Comparison of ENCODE assay signal across 22 mouse cellular contexts in genomic region chr2:160383418-160383817, GRCm38 (mm10). TPM values are rescaled to one million over a fixed set of nuclear protein-coding genes. Genes with fewer than 3 reads are reported as not detected.
"Had no signal": no experiment of that assay in that cellular context is flagged by ENCODE, and none has a peak within 500 bp of the region (broad histone marks: within the 10 kb centered on the region; RNA-seq: fewer than 3 reads in every experiment).

No protein-coding gene starts in this region.

- H3K4me2 ChIP-seq: lung, embryonic 14.5 days; midbrain, embryonic 12.5 days; neural tube, embryonic 13.5 days; neural tube, embryonic 15.5 days had no signal

- H3K27ac ChIP-seq: midbrain, embryonic 10.5 days; midbrain, embryonic 12.5 days; neural tube, embryonic 13.5 days; neural tube, embryonic 15.5 days had no signal

- H3K9ac ChIP-seq: lung, embryonic 14.5 days; midbrain, embryonic 12.5 days; neural tube, embryonic 13.5 days; neural tube, embryonic 15.5 days had no signal

- H3K9me3 ChIP-seq: midbrain, embryonic 10.5 days; midbrain, embryonic 12.5 days; neural tube, embryonic 13.5 days; neural tube, embryonic 15.5 days had no signal

- H3K4me3 ChIP-seq: midbrain, embryonic 10.5 days; midbrain, embryonic 12.5 days; myocyte; neural tube, embryonic 13.5 days; neural tube, embryonic 15.5 days had no signal

- DNase-seq: lung, adult 18-20 months; lung, embryonic 14.5 days; lung, postnatal 10 days; lung, postnatal 4 days; midbrain, embryonic 14.5 days; retina, postnatal 1 day; right cerebral cortex, adult 18-20 months; right cerebral cortex, postnatal 25 days; right cerebral cortex, postnatal 4 days; spleen, adult 18-20 months; thymus, adult 18-20 months; thymus, postnatal 14 days; thymus, postnatal 36 days had no signal

- ATAC-seq: midbrain, embryonic 16.5 days had no signal

- H3K36me3 ChIP-seq: midbrain, embryonic 10.5 days; midbrain, embryonic 12.5 days; neural tube, embryonic 13.5 days; neural tube, embryonic 15.5 days had no signal

RNA-seq across cellular contexts. Expression of gene Gm826, which starts 49.5 kb away (rescaled TPM):
- total RNA-seq: megakaryocyte-erythroid progenitor cell, adult 5-6 weeks had no signal
- polyA plus RNA-seq: midbrain, embryonic 16.5 days; myocyte; neural tube, embryonic 11.5 days; neural tube, embryonic 13.5 days; neural tube, embryonic 15.5 days; stomach, embryonic 14.5 days had no signal
